Mouse (Mus musculus) intestine, postnatal 0 days (tissue): ENCODE measurements around the gene Ccpg1. TPM values are rescaled to one million over a fixed set of nuclear protein-coding genes. Genes with fewer than 3 reads are reported as not detected.

Experiments
- ATAC-seq: fragments of 200-750 bp; cut with Nextera tagmentation; 2 replicates; pipeline ENCODE4 v1.8.0; 2017; ENCODE audit warnings: mild to moderate bottlenecking, moderate TSS enrichment, moderate library complexity
- H3K27ac ChIP-seq: fragments of 300-500 bp; sonication (generic); 2 replicates; pipeline ENCODE4 v1.5.1; 2014; ENCODE audit warnings: mild to moderate bottlenecking, low read depth, low read length, moderate library complexity
- H3K27me3 ChIP-seq: fragments of 300-500 bp; sonication (generic); replicated peaks from 2 replicates; pipeline ENCODE4 v1.6.1; 2014; ENCODE audit warnings: low read length, mixed read lengths; ENCODE audit not compliant: control insufficient read depth, insufficient read depth
- H3K36me3 ChIP-seq: fragments of 300-500 bp; sonication (generic); 2 replicates; pipeline ENCODE4 v1.6.1; 2014; ENCODE audit warnings: mild to moderate bottlenecking, moderate library complexity; ENCODE audit not compliant: control insufficient read depth, insufficient read depth
- H3K4me1 ChIP-seq: fragments of 300-500 bp; sonication (generic); replicated peaks from 2 replicates; pipeline ENCODE4 v1.6.1; 2014; ENCODE audit warnings: antibody characterized with exemption, low read length, mixed read lengths; ENCODE audit not compliant: control insufficient read depth, insufficient read depth
- H3K4me2 ChIP-seq: fragments of 300-500 bp; sonication (generic); replicated peaks from 2 replicates; pipeline ENCODE4 v1.6.1; 2014; ENCODE audit warnings: low read depth, mild to moderate bottlenecking, moderate library complexity
- H3K4me3 ChIP-seq: fragments of 300-500 bp; sonication (generic); 2 replicates; pipeline ENCODE4 v1.5.1; 2014; ENCODE audit warnings: low read depth, low read length
- H3K9ac ChIP-seq: fragments of 300-500 bp; sonication (generic); 2 replicates; pipeline ENCODE4 v1.6.1; 2014; ENCODE audit warnings: mild to moderate bottlenecking, low read depth, low read length
- H3K9me3 ChIP-seq: fragments of 300-500 bp; sonication (generic); 2 replicates; pipeline ENCODE4 v1.6.1; 2016; ENCODE audit warnings: mixed run types; ENCODE audit not compliant: control insufficient read depth
- CTCF ChIP-seq: sonication (generic); IDR thresholded peaks from 2 replicates; pipeline ENCODE4 v1.5.1; 2016; ENCODE audit warnings: low read depth, mild to moderate bottlenecking, control low read depth, antibody characterized with exemption, moderate library complexity
- WGBS: fragments of 180-500 bp; shearing (Covaris S2); extraction: QIAGEN DNeasy Blood & Tissue Kit; methylation state at CpG from one replicate; pipeline ENCODE4 v1.1.7; 2014; 5-methylcytosine and 5-hydroxymethylcytosine counted together
- polyA plus RNA-seq: library from polyadenylated mRNA; unstranded; fragments of >200 nt; fragmentation: Nextera tagmentation; extraction: Ambion mirVana; gene quantifications from 2 replicates; pipeline ENCODE4 v1.2.1, GENCODE M21; 2015

Gene Ccpg1
- polyA plus RNA-seq, 1 experiment from 2014 or later, result 16.2 TPM

GRCm38 (mm10) chr9:72954746-72955145 lies 30.5 kb upstream of the Ccpg1 start:
- Histone ChIP-seq H3K27ac (no peak overlapping the region), H3K4me3 (no peak overlapping the region), H3K4me2 (no peak overlapping the region), H3K9ac (no peak overlapping the region), H3K27me3 (no peaks in the 10 kb centered on the region), H3K4me1 (no peaks in the 10 kb centered on the region), H3K36me3 (no peaks in the 10 kb centered on the region), H3K9me3 (no peaks in the 10 kb centered on the region)
- 50% methylated on average over 2 of the region's 2 CpGs for WGBS
- TF ChIP-seq CTCF, result peak; percentile 62
- no peak for ATAC-seq

GRCm38 (mm10) chr9:72955546-72955945 lies 29.7 kb upstream of the Ccpg1 start:
- 16% methylated on average over 1 of the region's 1 CpGs for WGBS

GRCm38 (mm10) chr9:72958521-72959450 lies 26.4 kb upstream of the Ccpg1 start, which contains the start of the genes Dyx1c1 and Gm44503:
TSS of gene Dyx1c1 (plus strand) at chr9:72958785.
TSS of gene Gm44503 (plus strand) at chr9:72958852.
- ATAC-seq, result peak; percentile 80

More at GRCm38 (mm10) chr9:72955546-72955945, 29.7 kb upstream of the Ccpg1 start:
- no peaks in the 10 kb centered on the region for H3K9me3 ChIP-seq
- no peak overlapping the region for H3K27ac ChIP-seq
- H3K4me2 ChIP-seq, result no peak overlapping the region
- no peak for ATAC-seq
- no peaks in the 10 kb centered on the region for H3K27me3 ChIP-seq
- H3K9ac ChIP-seq, result no peak overlapping the region
- TF ChIP-seq CTCF, result peak; percentile 78
- no peaks in the 10 kb centered on the region for H3K36me3 ChIP-seq
- no peaks in the 10 kb centered on the region for H3K4me1 ChIP-seq
- no peak overlapping the region for H3K4me3 ChIP-seq

GRCm38 (mm10) chr9:72961346-72961745 lies 23.9 kb upstream of the Ccpg1 start:
- 62% methylated on average over 8 of the region's 8 CpGs for WGBS

More at GRCm38 (mm10) chr9:72958521-72959450, 26.4 kb upstream of the Ccpg1 start, which contains the start of the genes Dyx1c1 and Gm44503:
- Histone ChIP-seq H3K4me1 (no peaks in the 10 kb centered on the region), H3K4me3 (peak within 1 kb of the TSS; percentile 47), H3K4me2 (peak within 1 kb of the TSS; percentile 74), H3K27ac (no peak within 1 kb of the TSS), H3K27me3 (no peaks in the 10 kb centered on the region), H3K36me3 (no peaks in the 10 kb centered on the region), H3K9me3 (no peaks in the 10 kb centered on the region), H3K9ac (peak within 1 kb of the TSS; percentile 57)
- TF ChIP-seq CTCF, result no peak; the same call in none of the 2 replicates
- 2% methylated on average over 43 of the region's 43 CpGs for WGBS

GRCm38 (mm10) chr9:72961959-72962358 lies 23.3 kb upstream of the Ccpg1 start:
- Histone ChIP-seq H3K4me1 (no peaks in the 10 kb centered on the region), H3K4me3 (no peak overlapping the region), H3K36me3 (no peaks in the 10 kb centered on the region), H3K27me3 (no peaks in the 10 kb centered on the region), H3K27ac (no peak overlapping the region), H3K9ac (no peak overlapping the region), H3K4me2 (no peak overlapping the region), H3K9me3 (no peaks in the 10 kb centered on the region)
- 76% methylated on average over 15 of the region's 15 CpGs for WGBS
- no peak for ATAC-seq
- TF ChIP-seq CTCF, result no peak

More at GRCm38 (mm10) chr9:72961346-72961745, 23.9 kb upstream of the Ccpg1 start:
- H3K27ac ChIP-seq, result no peak overlapping the region
- TF ChIP-seq CTCF, result no peak
- H3K9ac ChIP-seq, result no peak overlapping the region
- no peak overlapping the region for H3K4me3 ChIP-seq
- no peaks in the 10 kb centered on the region for H3K4me1 ChIP-seq
- H3K4me2 ChIP-seq, result no peak overlapping the region
- ATAC-seq, result no peak
- no peaks in the 10 kb centered on the region for H3K36me3 ChIP-seq
- H3K9me3 ChIP-seq, result no peaks in the 10 kb centered on the region
- H3K27me3 ChIP-seq, result no peaks in the 10 kb centered on the region

- H3K36me3 ChIP-seq, result no peaks in the 10 kb centered on the region
- ATAC-seq, result peak; percentile 41; the same call in 1 of the 2 replicates
- no peaks in the 10 kb centered on the region for H3K4me1 ChIP-seq
- H3K9me3 ChIP-seq, result no peaks in the 10 kb centered on the region
- no peak overlapping the region for H3K27ac ChIP-seq
- H3K4me2 ChIP-seq, result peak overlapping the region; percentile 27; the same call in 1 of the 2 replicates
- no peak overlapping the region for H3K9ac ChIP-seq
- peak; percentile 77 for TF ChIP-seq CTCF
- no peak overlapping the region for H3K4me3 ChIP-seq
- H3K27me3 ChIP-seq, result no peaks in the 10 kb centered on the region
- WGBS, result 28% methylated on average over 11 of the region's 11 CpGs
These were observed 16.7 kb upstream of the Ccpg1 start for GRCm38 (mm10) chr9:72968349-72969061.
